8 mouse cellular contexts compared by ENCODE assay signal in genomic region chr3:69127693-69128092, GRCm38 (mm10). TPM values are rescaled to one million over a fixed set of nuclear protein-coding genes. Genes with fewer than 3 reads are reported as not detected.
A peak's percentile ranks its signal among the peaks of the same experiment; 100 is the strongest.
DNase-seq lines count a peak whose midpoint lies in the region; ATAC-seq lines count a peak whose summit lies in the region.

No protein-coding gene starts in this region.

- H3K9me3 ChIP-seq in heart, embryonic 12.5 days (replicated peaks) = no peaks in the 10 kb centered on the region
- H3K9me3 ChIP-seq in hindbrain, embryonic 10.5 days = no peaks in the 10 kb centered on the region
- no peaks in the 10 kb centered on the region for H3K9me3 ChIP-seq in liver, embryonic 11.5 days (ENCODE audit: control insufficient read depth, low read length)
- no peaks in the 10 kb centered on the region for H3K9me3 ChIP-seq in neural tube, embryonic 13.5 days

- no peaks in the 10 kb centered on the region; the same call in 1 of the 2 replicates for H3K27me3 ChIP-seq in heart, embryonic 12.5 days (replicated peaks)
- H3K27me3 ChIP-seq in hindbrain, embryonic 10.5 days (ENCODE audit: insufficient read depth, poor library complexity, severe bottlenecking) = peaks cover 6% of the 10 kb centered on the region; the same call in 1 of the 2 replicates
- no peaks in the 10 kb centered on the region for H3K27me3 ChIP-seq in liver, embryonic 11.5 days (replicated peaks; ENCODE audit: control insufficient read depth, insufficient read depth, low read length)
- H3K27me3 ChIP-seq in neural tube, embryonic 13.5 days = peaks cover 5% of the 10 kb centered on the region; the same call in 1 of the 2 replicates

- ATAC-seq in heart, embryonic 12.5 days (ENCODE audit: insufficient number of reproducible peaks, low FRiP score) = no peak
- no peak for ATAC-seq in liver, embryonic 11.5 days (replicated peaks; ENCODE audit: low FRiP score)
- no peak for ATAC-seq in neural tube, embryonic 13.5 days (ENCODE audit: low read depth)

- peak overlapping the region; percentile 95 for H3K4me3 ChIP-seq in heart, embryonic 12.5 days
- peak overlapping the region; percentile 95 for H3K4me3 ChIP-seq in hindbrain, embryonic 10.5 days
- H3K4me3 ChIP-seq in liver, embryonic 11.5 days (ENCODE audit: low read depth, low read length) = peak overlapping the region; percentile 96
- peak overlapping the region; percentile 94 for H3K4me3 ChIP-seq in neural tube, embryonic 13.5 days

- H3K4me1 ChIP-seq in heart, embryonic 12.5 days (replicated peaks) = peaks cover 2% of the 10 kb centered on the region; the same call in 1 of the 2 replicates
- H3K4me1 ChIP-seq in hindbrain, embryonic 10.5 days (replicated peaks) = peaks cover 20% of the 10 kb centered on the region
- peaks cover 11% of the 10 kb centered on the region for H3K4me1 ChIP-seq in liver, embryonic 11.5 days (replicated peaks; ENCODE audit: control insufficient read depth, insufficient read depth, low read length)
- peaks cover 25% of the 10 kb centered on the region for H3K4me1 ChIP-seq in neural tube, embryonic 13.5 days (replicated peaks)

- 5% methylated on average over 9 of the region's 9 CpGs for WGBS in heart, embryonic 12.5 days
- WGBS in hindbrain, embryonic 10.5 days = 8% methylated on average over 9 of the region's 9 CpGs
- 4% methylated on average over 9 of the region's 9 CpGs for WGBS in liver, embryonic 11.5 days
- 5% methylated on average over 9 of the region's 9 CpGs for WGBS in neural tube, embryonic 13.5 days

- peak overlapping the region; percentile 69 for H3K4me2 ChIP-seq in heart, embryonic 12.5 days
- peak overlapping the region; percentile 86 for H3K4me2 ChIP-seq in liver, embryonic 11.5 days
- H3K4me2 ChIP-seq in neural tube, embryonic 13.5 days = peak overlapping the region; percentile 73

- peak overlapping the region; percentile 66 for H3K9ac ChIP-seq in heart, embryonic 12.5 days
- peak overlapping the region; percentile 91 for H3K9ac ChIP-seq in liver, embryonic 11.5 days (ENCODE audit: low read depth, low read length)
- peak overlapping the region; percentile 95 for H3K9ac ChIP-seq in neural tube, embryonic 13.5 days

- no peaks in the 10 kb centered on the region for H3K36me3 ChIP-seq in heart, embryonic 12.5 days
- no peaks in the 10 kb centered on the region for H3K36me3 ChIP-seq in hindbrain, embryonic 10.5 days
- no peaks in the 10 kb centered on the region for H3K36me3 ChIP-seq in liver, embryonic 11.5 days (ENCODE audit: control insufficient read depth, insufficient read depth, low read length)
- H3K36me3 ChIP-seq in neural tube, embryonic 13.5 days = no peaks in the 10 kb centered on the region

- DNase-seq in heart, adult 8-10 months (ENCODE audit: low spot score) = no peak
- peak; percentile 11 for DNase-seq in T-cell, adult 2 months (ENCODE audit: low spot score)
- DNase-seq in hindbrain, embryonic 10.5 days (ENCODE audit: low spot score) = peak; percentile 6
- no peak for DNase-seq in liver, embryonic 11.5 days (ENCODE audit: low spot score)
- no peak for DNase-seq in urinary bladder, postnatal 4 days (ENCODE audit: low spot score in 2 of 2)
- DNase-seq in urinary bladder, postnatal 25 days (ENCODE audit: low spot score) = no peak

- H3K27ac ChIP-seq in heart, embryonic 12.5 days (ENCODE audit: poor library complexity, severe bottlenecking) = no peak overlapping the region; the same call in 1 of the 2 replicates
- H3K27ac ChIP-seq in hindbrain, embryonic 10.5 days = peak overlapping the region; percentile 98
- peak overlapping the region; percentile 92 for H3K27ac ChIP-seq in liver, embryonic 11.5 days (ENCODE audit: low read depth, low read length)
- no peak overlapping the region for H3K27ac ChIP-seq in neural tube, embryonic 13.5 days (replicated peaks)

RNA-seq across cellular contexts. Expression of gene Kpna4, which starts 0.8 kb away (rescaled TPM):
- 39.8 and 40.2 TPM in 2 replicates for polyA plus RNA-seq in heart, embryonic 12.5 days (2016; fragmentation: Nextera tagmentation; extraction: Ambion mirVana)
- 10 to 100 TPM; 85.3 to 94.0 (median 91.3) TPM for total RNA-seq in heart, adult 8-10 months (2022)
- polyA plus RNA-seq in hindbrain, embryonic 10.5 days (2016; fragmentation: Nextera tagmentation; extraction: Ambion mirVana) = 26.4 and 33.2 TPM in 2 replicates
- 26.2 and 33.0 TPM in 2 replicates for polyA plus RNA-seq in liver, embryonic 11.5 days (2014; fragmentation: Nextera tagmentation; extraction: Ambion mirVana)
- 31.8 and 35.0 TPM in 2 replicates for polyA plus RNA-seq in neural tube, embryonic 13.5 days (2015; fragmentation: Nextera tagmentation; extraction: Ambion mirVana)

Comparison
In these comparisons a context has a peak if more than half of its experiments do, and no peak if none do; other contexts are left out.
1. H3K27ac ChIP-seq: peak in hindbrain, embryonic 10.5 days (single experiment) and liver, embryonic 11.5 days (single experiment); none in heart, embryonic 12.5 days (single experiment) and neural tube, embryonic 13.5 days (single experiment).
2. DNase-seq: peak in T-cell, adult 2 months (single experiment) and hindbrain, embryonic 10.5 days (single experiment); none in heart, adult 8-10 months (single experiment), liver, embryonic 11.5 days (single experiment), urinary bladder, postnatal 4 days (0 of 2) and urinary bladder, postnatal 25 days (single experiment).
3. Peak in every context shown above with its lines, with median percentiles within 50 percentile points of each other: H3K4me2 ChIP-seq, H3K4me3 ChIP-seq and H3K9ac ChIP-seq.